Mouse (Mus musculus) layer of hippocampus, adult 9-11 months (tissue): ENCODE results near the gene Hnrnpf.
"Not testable (repeated sequence)": the region's sequence is repeated elsewhere in the genome, so short reads cannot be mapped to it uniquely, and the experiment has no call there.

Experiments
- DNase-seq: peaks from one replicate; pipeline ENCODE4 v3.0.0; 2022

The Hnrnpf gene

GRCm38 (mm10) chr6:117900126-117901080 lies at the start of gene Hnrnpf:
Gene Hnrnpf (plus strand): TSS chr6:117900324.
- peak; percentile 68 for DNase-seq

- no peak for DNase-seq
These were observed 48.4 kb upstream of the Hnrnpf start for GRCm38 (mm10) chr6:117851747-117852146.

GRCm38 (mm10) chr6:117857990-117858389 lies 42.1 kb upstream of the Hnrnpf start:
- no peak for DNase-seq

- no peak for DNase-seq
These were observed 38.3 kb upstream of the Hnrnpf start, which contains the start of gene Zfp239 for GRCm38 (mm10) chr6:117861848-117862247. Gene Zfp239 (plus strand): TSS chr6:117862100.

- no peak for DNase-seq
These were observed 37.7 kb upstream of the Hnrnpf start for GRCm38 (mm10) chr6:117862465-117862864.

GRCm38 (mm10) chr6:117862899-117863620 lies 37.1 kb upstream of the Hnrnpf start:
- DNase-seq: peak; percentile 75

GRCm38 (mm10) chr6:117863751-117864150 lies 36.4 kb upstream of the Hnrnpf start:
- DNase-seq: no peak

- DNase-seq: no peak
These were observed 31.9 kb upstream of the Hnrnpf start for GRCm38 (mm10) chr6:117868187-117868586.

GRCm38 (mm10) chr6:117871034-117871433 lies 29.1 kb upstream of the Hnrnpf start:
- DNase-seq: no peak

GRCm38 (mm10) chr6:117873450-117873849 lies 26.7 kb upstream of the Hnrnpf start:
- not testable (repeated sequence) for DNase-seq

GRCm38 (mm10) chr6:117874621-117875281 lies 25.4 kb upstream of the Hnrnpf start:
- no peak for DNase-seq

- DNase-seq: peak; percentile 94
These were observed 21.3 kb upstream of the Hnrnpf start for GRCm38 (mm10) chr6:117878700-117879407.

GRCm38 (mm10) chr6:117879408-117880115 lies 20.6 kb upstream of the Hnrnpf start:
- DNase-seq: peak; percentile 98

- DNase-seq: no peak
These were observed 19.7 kb upstream of the Hnrnpf start for GRCm38 (mm10) chr6:117880394-117880838.

- no peak for DNase-seq
These were observed 18.9 kb upstream of the Hnrnpf start for GRCm38 (mm10) chr6:117881229-117881628.

- DNase-seq: no peak
These were observed 18.1 kb upstream of the Hnrnpf start for GRCm38 (mm10) chr6:117881997-117882396.

GRCm38 (mm10) chr6:117885943-117886342 lies 14.2 kb upstream of the Hnrnpf start:
- no peak for DNase-seq

GRCm38 (mm10) chr6:117888032-117888431 lies 12.1 kb upstream of the Hnrnpf start:
- no peak for DNase-seq

- no peak for DNase-seq
These were observed 11.5 kb upstream of the Hnrnpf start for GRCm38 (mm10) chr6:117888642-117889096.

GRCm38 (mm10) chr6:117890257-117890656 lies 9.9 kb upstream of the Hnrnpf start:
- no peak for DNase-seq

- no peak for DNase-seq
These were observed 8.6 kb upstream of the Hnrnpf start for GRCm38 (mm10) chr6:117891369-117892160.
